24 mouse cellular contexts compared by ENCODE assay signal in genomic region chr13:56029006-56029405, GRCm38 (mm10).
DNase-seq lines count a peak whose midpoint lies in the region; TF ChIP-seq lines count a peak whose summit lies in the region.
"Had no signal": no experiment of that assay in that cellular context is flagged by ENCODE, and none has a peak within 500 bp of the region (broad histone marks: within the 10 kb centered on the region; RNA-seq: fewer than 3 reads in every experiment).

No protein-coding gene starts in this region.

- intact Hi-C loops in heart, postnatal 36 days (cut with DNase I) = no loop called here

- H3K36me3 ChIP-seq in C2C12 (ENCODE audit: control insufficient read depth, insufficient read depth) = no peaks in the 10 kb centered on the region
- H3K36me3 ChIP-seq: forebrain, embryonic 10.5 days; forebrain, embryonic 15.5 days; G1E; heart, embryonic 10.5 days; heart, embryonic 13.5 days; hindbrain, embryonic 12.5 days; hindbrain, embryonic 15.5 days had no signal

- no peaks in the 10 kb centered on the region for H3K79me3 ChIP-seq in C2C12 (ENCODE audit: low read depth)

- no peak overlapping the region for H3K4me3 ChIP-seq in C2C12 (ENCODE audit: insufficient read depth, poor library complexity, severe bottlenecking)
- H3K4me3 ChIP-seq: forebrain, embryonic 10.5 days; forebrain, embryonic 15.5 days; heart, adult 2 months; heart, embryonic 10.5 days; heart, embryonic 13.5 days; hindbrain, embryonic 12.5 days; hindbrain, embryonic 15.5 days had no signal

- TF ChIP-seq CTCF in C2C12 (IDR thresholded peaks at IDR 0.05; ENCODE audit: control insufficient read depth, insufficient read depth, insufficient read length) = no peak

- H3ac ChIP-seq in C2C12 (ENCODE audit: control insufficient read depth, insufficient read length, low read depth) = no peak overlapping the region

- DNase-seq in heart, adult 11 months = peak; percentile 72
- DNase-seq in heart, postnatal 36 days = no peak
- peak; percentile 51 for DNase-seq in NIH3T3 (ENCODE audit: low read depth)
- DNase-seq in spleen, adult 12 weeks (ENCODE audit: low spot score) = no peak
- no peak for DNase-seq in yolk sac, embryonic 10.5 days (ENCODE audit: low spot score)
- no peak for DNase-seq in cerebellum, adult 9-10 months
- DNase-seq: adrenal gland, adult 8-10 months; adrenal gland, postnatal 25 days; B cell, adult 2 months; cerebellum, adult 18-20 months; cerebellum, adult 9-11 months; cerebellum, postnatal 25 days; gastrocnemius, postnatal 25 days; heart, adult 2 months; heart, postnatal 14 days; kidney, adult 2 months had no signal

- H3K79me2 ChIP-seq in C2C12 (ENCODE audit: control insufficient read depth, insufficient read depth) = no peaks in the 10 kb centered on the region

- no peaks in the 10 kb centered on the region for H3K27me3 ChIP-seq in C2C12 (ENCODE audit: control insufficient read depth, insufficient read depth, insufficient read length)
- H3K27me3 ChIP-seq: forebrain, embryonic 15.5 days; hindbrain, embryonic 12.5 days; hindbrain, embryonic 15.5 days had no signal

TF ChIP-seq in C2C12, 6 proteins besides CTCF, POLR2A, EP300 and RAD21:
- TF ChIP-seq MYOG (IDR thresholded peaks at IDR 0.05; ENCODE audit: control insufficient read depth, extremely low read depth, insufficient read length) = no peak
- peak; percentile 22 for TF ChIP-seq MYOD1 (IDR thresholded peaks at IDR 0.05; ENCODE audit: control insufficient read depth, insufficient read length, low read depth)

Comparison
In these comparisons a context has a peak if more than half of its experiments do, and no peak if none do; other contexts are left out.
1. DNase-seq: peak in heart, adult 11 months (single experiment) and NIH3T3 (single experiment); none in heart, postnatal 36 days (0 of 2), spleen, adult 12 weeks (single experiment), yolk sac, embryonic 10.5 days (single experiment) and cerebellum, adult 9-10 months (single experiment).